Mouse (Mus musculus) Muller cell, postnatal 12 days (primary cell): ENCODE measurements around the gene Dapp1.
"Not testable (repeated sequence)": the region's sequence is repeated elsewhere in the genome, so short reads cannot be mapped to it uniquely, and the experiment has no call there.

ENCODE experiments used
- DNase-seq: peaks from one replicate; pipeline ENCODE4 v3.0.0-alpha.2; 2015; ENCODE audit errors: inconsistent ontology term

Gene Dapp1

GRCm38 (mm10) chr3:137919398-137919797 lies 61.9 kb downstream of the Dapp1 start:
- DNase-seq: no peak

DNA sequence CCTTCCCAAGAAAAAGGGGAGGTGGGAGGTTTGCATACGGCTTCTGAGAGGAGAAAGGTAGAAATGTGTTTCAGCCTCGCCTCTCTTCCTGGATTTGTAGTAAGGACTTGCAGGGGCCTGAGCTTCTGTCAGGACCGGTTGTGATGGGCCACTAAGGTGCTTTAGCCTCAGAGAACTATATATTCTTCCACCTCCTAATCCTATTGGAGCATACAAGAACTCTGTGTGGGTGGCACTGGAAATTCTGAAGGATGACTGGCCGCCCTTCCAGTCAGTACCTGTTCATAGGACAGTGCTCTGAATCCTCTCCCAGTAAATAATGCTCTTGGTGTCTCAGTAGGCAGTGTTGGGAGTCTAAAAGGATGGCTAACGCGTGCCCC lies 62.4 kb downstream of the Dapp1 start:
- DNase-seq: peak; percentile 57

DNA sequence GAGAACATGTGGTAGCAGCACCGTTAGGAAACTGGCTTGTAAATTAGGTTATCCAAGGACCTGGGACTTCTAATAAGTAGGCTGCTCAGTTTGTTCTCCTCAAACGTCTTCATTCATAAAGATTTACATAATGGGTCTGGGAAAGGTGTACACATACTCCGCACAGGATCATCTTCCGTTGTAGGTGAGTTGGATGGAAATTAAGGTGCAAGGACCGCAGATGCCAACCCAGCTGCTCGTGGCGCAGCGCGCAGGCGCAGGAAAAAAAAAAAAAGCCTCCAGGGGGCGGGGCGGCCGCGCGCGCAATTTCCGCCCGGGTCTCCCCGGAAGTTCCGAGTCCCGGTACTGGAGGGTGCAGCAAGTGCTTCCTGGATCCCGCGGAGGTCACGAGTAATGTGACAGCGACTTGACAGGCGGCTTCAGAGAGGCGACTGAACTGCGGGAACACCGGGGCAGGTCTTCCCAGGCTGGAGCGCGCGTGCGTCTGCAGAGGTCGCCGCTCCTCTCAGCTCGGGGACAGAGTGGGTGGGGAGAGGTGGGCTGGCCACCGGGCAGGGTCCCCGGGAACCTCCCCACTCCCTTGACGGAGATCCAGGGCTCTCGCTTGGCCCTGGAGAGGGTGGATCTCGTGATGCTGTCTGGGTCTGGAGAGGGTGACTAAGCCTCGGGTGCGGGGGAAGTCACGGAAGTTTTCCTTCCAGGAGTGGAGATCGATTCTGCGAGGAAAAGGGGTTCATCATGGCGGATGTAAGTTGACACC lies 63.0 kb downstream of the Dapp1 start, which contains the start of gene Lamtor3:
Gene Lamtor3, plus strand, starts transcription at position 335 of the 760 bp plus-strand sequence.
- DNase-seq: peak; percentile 93

GRCm38 (mm10) chr3:137917694-137918171 lies 63.6 kb downstream of the Dapp1 start:
- DNase-seq: no peak

DNA sequence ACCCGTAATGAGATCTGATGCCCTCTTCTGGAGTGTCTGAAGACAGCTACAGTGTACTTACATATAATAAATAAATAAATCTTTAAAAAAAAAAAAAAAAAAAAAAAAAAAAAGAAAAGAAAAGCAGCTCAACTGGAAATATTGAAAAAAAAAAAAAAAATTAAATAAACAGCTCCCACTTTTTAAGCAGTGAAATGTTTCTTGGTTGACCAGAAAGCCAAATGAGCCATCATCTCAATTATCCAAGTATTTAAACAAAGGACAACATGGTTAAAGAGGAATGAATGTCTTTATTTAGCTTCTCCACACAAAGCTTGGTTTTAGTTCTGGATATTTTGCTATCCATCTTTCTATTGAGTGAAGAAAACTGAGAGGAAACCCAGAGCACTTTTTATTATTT lies 66.8 kb downstream of the Dapp1 start:
- not testable (repeated sequence) for DNase-seq

DNA sequence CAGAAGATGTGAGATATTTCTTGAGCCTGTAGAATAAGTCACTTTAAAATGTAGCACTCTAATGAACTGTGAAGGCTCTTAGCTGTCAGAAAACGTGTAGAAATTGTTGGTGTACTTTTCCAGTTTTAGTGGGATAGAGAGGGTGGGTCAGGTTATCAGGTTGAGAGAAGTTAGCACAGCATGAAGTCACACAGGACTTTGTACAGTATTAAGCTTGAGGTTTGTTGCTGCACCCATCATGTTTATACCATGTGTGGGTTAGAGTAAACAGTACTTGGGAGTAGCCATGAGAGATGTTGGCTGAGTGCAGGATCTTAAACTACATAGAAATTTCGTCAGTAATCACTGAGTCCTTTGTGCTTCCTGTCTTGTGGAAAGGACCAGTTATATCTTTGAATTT lies 68.3 kb downstream of the Dapp1 start:
- DNase-seq: no peak

DNA sequence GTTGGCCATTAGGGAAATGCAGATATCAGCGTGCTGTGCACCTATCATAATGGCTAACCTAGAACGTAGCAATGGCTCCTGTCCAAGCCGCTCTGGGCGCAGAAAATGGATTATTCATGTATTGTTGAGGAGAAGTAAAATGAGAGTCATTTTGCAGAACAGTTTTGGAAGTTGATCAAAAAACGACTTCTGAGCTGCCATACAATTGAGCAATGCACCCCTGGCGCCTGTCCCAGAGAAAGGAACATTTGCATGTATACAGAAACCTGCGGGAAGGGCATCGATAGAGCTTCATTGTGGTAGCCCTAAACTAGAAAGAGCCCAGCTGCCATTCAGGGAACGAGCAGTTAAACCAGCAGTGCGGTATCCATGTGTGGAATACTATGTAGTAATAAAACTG lies 81.2 kb downstream of the Dapp1 start:
- DNase-seq: no peak

- DNase-seq: no peak
Observed at GRCm38 (mm10) chr3:137897685-137898084, 83.7 kb downstream of the Dapp1 start.

DNA sequence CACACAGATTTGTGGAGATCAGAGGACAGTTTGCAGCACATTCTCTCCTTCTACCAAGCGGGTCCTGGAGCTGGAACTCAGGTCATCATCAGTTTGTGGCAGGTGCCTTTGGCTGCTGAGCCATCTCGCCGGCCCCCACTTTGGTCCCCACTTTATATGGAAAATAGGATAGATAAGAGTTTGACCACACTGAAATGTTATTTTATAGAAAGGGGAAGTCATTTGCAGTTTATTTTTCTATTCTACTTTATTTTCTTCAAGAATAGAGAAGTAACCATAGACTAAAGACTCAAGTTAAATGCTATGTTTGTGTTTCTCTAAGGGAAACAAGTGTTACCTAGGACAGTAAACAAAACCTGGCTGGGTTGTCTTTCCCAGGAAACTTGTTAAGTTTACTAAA lies 84.5 kb downstream of the Dapp1 start:
- no peak for DNase-seq

DNA sequence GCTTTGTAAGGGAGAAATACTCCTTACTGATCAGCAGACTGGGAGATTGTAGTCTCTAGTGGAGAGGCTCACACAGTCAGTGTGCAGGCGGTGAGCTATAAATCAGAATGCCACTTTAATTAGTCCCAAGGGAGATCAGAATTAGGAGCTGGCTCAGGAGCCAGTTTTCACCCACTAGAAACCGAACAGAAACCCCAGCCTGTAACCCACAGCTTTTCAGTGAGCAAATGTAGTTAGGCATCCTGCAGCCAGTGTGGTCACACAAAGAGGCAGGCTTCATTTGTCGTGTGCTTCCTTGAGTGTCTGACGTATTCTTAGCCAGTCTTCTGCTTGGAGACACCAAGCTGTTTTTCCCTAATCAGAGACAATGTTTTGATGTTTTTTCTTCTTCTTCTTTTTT lies 85.0 kb downstream of the Dapp1 start:
- no peak for DNase-seq

GRCm38 (mm10) chr3:137895196-137895595 lies 86.1 kb downstream of the Dapp1 start:
- no peak for DNase-seq

DNA sequence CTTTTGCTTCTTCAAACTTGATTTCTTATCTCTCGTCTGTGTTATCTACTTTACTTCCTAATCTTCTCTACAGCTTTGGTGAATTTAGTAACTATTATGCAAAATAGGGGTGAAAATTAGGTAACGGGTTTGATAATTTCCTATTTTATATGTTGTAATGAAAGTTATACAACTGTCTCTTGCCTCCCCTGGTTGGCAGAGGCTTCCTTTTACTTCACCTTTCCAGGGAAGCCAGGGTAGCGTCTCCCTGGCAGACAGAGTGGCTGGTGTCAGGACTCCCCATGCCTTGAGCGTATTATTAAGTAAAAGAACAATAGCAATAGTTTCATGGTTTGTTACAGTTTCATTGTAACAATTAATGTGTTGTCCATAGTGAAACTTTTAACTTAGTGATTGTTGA lies 87.6 kb downstream of the Dapp1 start:
- no peak for DNase-seq

- DNase-seq: peak; percentile 22
Observed at GRCm38 (mm10) chr3:137892118-137892517, 89.2 kb downstream of the Dapp1 start.

DNA sequence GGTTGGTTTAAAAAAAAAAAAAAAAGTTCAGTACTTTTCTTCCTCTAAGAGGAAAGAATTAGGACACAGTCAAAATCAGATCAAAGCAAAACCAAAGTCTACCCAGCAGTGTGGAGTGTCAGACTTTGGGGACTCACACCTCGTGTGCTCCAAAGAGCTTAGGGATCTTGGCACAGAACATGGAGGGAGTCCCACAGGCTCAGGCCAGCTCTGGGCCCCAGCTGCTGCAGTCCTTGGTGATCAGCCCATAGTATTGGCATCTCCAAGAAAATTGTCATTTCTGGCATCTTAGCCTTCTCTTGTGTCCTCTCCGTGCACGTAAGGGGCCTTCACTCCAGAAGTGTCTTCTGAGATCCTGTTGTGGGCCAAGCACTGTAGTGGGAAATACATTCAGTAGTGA lies 90.3 kb downstream of the Dapp1 start:
- DNase-seq: no peak

- no peak for DNase-seq
Observed at GRCm38 (mm10) chr3:137887961-137888360, 93.4 kb downstream of the Dapp1 start.

DNA sequence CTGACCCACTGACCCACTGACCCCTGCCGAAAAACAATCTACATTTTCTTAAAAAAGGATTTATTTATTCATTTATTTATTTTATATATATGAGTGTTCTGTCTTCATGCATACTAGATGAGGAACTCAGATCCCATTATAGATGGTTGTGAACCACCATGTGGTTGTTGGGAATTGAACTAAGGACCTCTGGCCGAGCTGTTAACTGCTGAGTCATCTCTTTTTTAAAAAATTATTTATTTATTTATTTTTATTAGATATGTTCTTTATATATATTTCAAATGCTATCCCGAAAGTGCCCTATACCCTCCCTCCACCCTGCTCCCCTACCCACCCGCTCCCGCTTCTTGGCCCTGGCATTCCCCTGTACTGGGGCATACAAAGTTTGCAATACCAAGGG lies 100.3 kb downstream of the Dapp1 start:
- DNase-seq: no peak
